21 mouse cellular contexts compared by ENCODE assay signal in genomic region chr16:62356349-62356748, GRCm38 (mm10).
DNase-seq lines count a peak whose midpoint lies in the region; ATAC-seq and TF ChIP-seq lines count a peak whose summit lies in the region.
"Had no signal": no experiment of that assay in that cellular context is flagged by ENCODE, and none has a peak within 500 bp of the region (broad histone marks: within the 10 kb centered on the region; RNA-seq: fewer than 3 reads in every experiment).

No protein-coding gene starts in this region.

- H3K9me3 ChIP-seq in neural tube, embryonic 11.5 days (ENCODE audit: control insufficient read depth, low read length), result no peaks in the 10 kb centered on the region
- H3K9me3 ChIP-seq in hindbrain, embryonic 12.5 days (replicated peaks), result no peaks in the 10 kb centered on the region
- no peaks in the 10 kb centered on the region for H3K9me3 ChIP-seq in midbrain, embryonic 14.5 days (ENCODE audit: control insufficient read depth, low read length)
- H3K9me3 ChIP-seq in neural tube, embryonic 15.5 days (replicated peaks), result no peaks in the 10 kb centered on the region
- H3K9me3 ChIP-seq: embryonic facial prominence, embryonic 12.5 days; heart, embryonic 15.5 days; limb, embryonic 10.5 days had no signal

- peak; percentile 42; the same call in 1 of the 2 replicates for ATAC-seq in neural tube, embryonic 11.5 days (ENCODE audit: insufficient read depth, low FRiP score, low TSS enrichment)
- no peak; the same call in none of the 2 replicates for ATAC-seq in hindbrain, embryonic 12.5 days (ENCODE audit: low FRiP score)
- ATAC-seq in midbrain, embryonic 14.5 days (ENCODE audit: low FRiP score, low TSS enrichment), result no peak
- no peak for ATAC-seq in neural tube, embryonic 15.5 days (ENCODE audit: low FRiP score)
- ATAC-seq: intestine, embryonic 16.5 days had no signal

- no peaks in the 10 kb centered on the region for H3K36me3 ChIP-seq in neural tube, embryonic 11.5 days (ENCODE audit: control insufficient read depth, insufficient read depth, low read length)
- H3K36me3 ChIP-seq in hindbrain, embryonic 12.5 days, result no peaks in the 10 kb centered on the region
- H3K36me3 ChIP-seq in midbrain, embryonic 14.5 days (ENCODE audit: control insufficient read depth, insufficient read depth, low read length), result no peaks in the 10 kb centered on the region
- no peaks in the 10 kb centered on the region for H3K36me3 ChIP-seq in neural tube, embryonic 15.5 days
- H3K36me3 ChIP-seq: embryonic facial prominence, embryonic 12.5 days; heart, embryonic 15.5 days; limb, embryonic 10.5 days had no signal

- no peak overlapping the region for H3K27ac ChIP-seq in neural tube, embryonic 11.5 days (ENCODE audit: low read depth, low read length)
- H3K27ac ChIP-seq in hindbrain, embryonic 12.5 days, result no peak overlapping the region
- no peak overlapping the region for H3K27ac ChIP-seq in midbrain, embryonic 14.5 days (replicated peaks; ENCODE audit: low read depth, low read length)
- H3K27ac ChIP-seq in neural tube, embryonic 15.5 days (replicated peaks), result no peak overlapping the region
- no peak overlapping the region for H3K27ac ChIP-seq in layer of hippocampus, adult 2 months
- H3K27ac ChIP-seq: embryonic facial prominence, embryonic 12.5 days; heart, embryonic 15.5 days; limb, embryonic 10.5 days had no signal

- H3K27me3 ChIP-seq in neural tube, embryonic 11.5 days (ENCODE audit: control insufficient read depth, insufficient read depth, low read length), result no peaks in the 10 kb centered on the region
- no peaks in the 10 kb centered on the region for H3K27me3 ChIP-seq in hindbrain, embryonic 12.5 days
- no peaks in the 10 kb centered on the region for H3K27me3 ChIP-seq in midbrain, embryonic 14.5 days (ENCODE audit: control insufficient read depth, insufficient read depth, low read length)
- H3K27me3 ChIP-seq in neural tube, embryonic 15.5 days (replicated peaks), result no peaks in the 10 kb centered on the region
- H3K27me3 ChIP-seq: embryonic facial prominence, embryonic 12.5 days; heart, embryonic 15.5 days had no signal

- no peak for DNase-seq in neural tube, embryonic 11.5 days (ENCODE audit: low spot score)
- DNase-seq in neural tube, embryonic 10.5 days (ENCODE audit: extremely low spot score, low spot score), result no peak
- no peak for DNase-seq in midbrain, embryonic 14.5 days
- DNase-seq in cerebellum, adult 11-12 months, result no peak
- DNase-seq in layer of hippocampus, adult 2 months (ENCODE audit: low spot score in 2 of 2), result no peak
- DNase-seq in embryo, embryonic 10 days (ENCODE audit: low spot score), result no peak
- DNase-seq: adrenal gland, adult 8-10 months; B cell, adult 2 months; cerebellum, adult 18-20 months; cerebellum, postnatal 14 days; kidney, adult 9 months; kidney, postnatal 36 days; liver; lung, postnatal 10 days; thymus, postnatal 14 days had no signal

- H3K4me2 ChIP-seq in neural tube, embryonic 11.5 days (ENCODE audit: low read depth), result no peak overlapping the region
- peak overlapping the region; percentile 34 for H3K4me2 ChIP-seq in hindbrain, embryonic 12.5 days (replicated peaks)
- H3K4me2 ChIP-seq in midbrain, embryonic 14.5 days (ENCODE audit: low read length), result peak overlapping the region; percentile 43
- peak overlapping the region; percentile 34; the same call in 1 of the 2 replicates for H3K4me2 ChIP-seq in neural tube, embryonic 15.5 days
- H3K4me2 ChIP-seq: embryonic facial prominence, embryonic 12.5 days; heart, embryonic 15.5 days had no signal

- H3K4me1 ChIP-seq in neural tube, embryonic 11.5 days (ENCODE audit: control insufficient read depth, insufficient read depth, low read length), result no peaks in the 10 kb centered on the region
- peaks cover 5% of the 10 kb centered on the region; the same call in 1 of the 2 replicates for H3K4me1 ChIP-seq in hindbrain, embryonic 12.5 days
- H3K4me1 ChIP-seq in midbrain, embryonic 14.5 days (ENCODE audit: control insufficient read depth, insufficient read depth, low read length), result 0 out of 2 replicates have a peak, but pooled peaks cover 7% of the 10 kb centered on the region
- peaks cover 6% of the 10 kb centered on the region; the same call in 1 of the 2 replicates for H3K4me1 ChIP-seq in neural tube, embryonic 15.5 days
- H3K4me1 ChIP-seq: embryonic facial prominence, embryonic 12.5 days; heart, embryonic 15.5 days; limb, embryonic 10.5 days had no signal

- no peak overlapping the region for H3K4me3 ChIP-seq in neural tube, embryonic 11.5 days (ENCODE audit: low read depth, low read length)
- H3K4me3 ChIP-seq in hindbrain, embryonic 12.5 days, result no peak overlapping the region
- H3K4me3 ChIP-seq in midbrain, embryonic 14.5 days (replicated peaks; ENCODE audit: low read depth, low read length), result no peak overlapping the region
- H3K4me3 ChIP-seq in neural tube, embryonic 15.5 days (replicated peaks), result no peak overlapping the region
- no peak overlapping the region for H3K4me3 ChIP-seq in layer of hippocampus, adult 2 months
- H3K4me3 ChIP-seq: embryonic facial prominence, embryonic 12.5 days; heart, embryonic 15.5 days; limb, embryonic 10.5 days had no signal

- WGBS in neural tube, embryonic 11.5 days, result 78% methylated on average over 3 of the region's 3 CpGs
- 80% methylated on average over 3 of the region's 3 CpGs for WGBS in hindbrain, embryonic 12.5 days
- 73% methylated on average over 3 of the region's 3 CpGs for WGBS in midbrain, embryonic 14.5 days
- WGBS in neural tube, embryonic 15.5 days, result 72% methylated on average over 3 of the region's 3 CpGs

- no peak for TF ChIP-seq CTCF in layer of hippocampus, adult 2 months (conservative IDR thresholded peaks at IDR 0.05)

- H3K9ac ChIP-seq in neural tube, embryonic 11.5 days (ENCODE audit: low read length), result no peak overlapping the region
- no peak overlapping the region for H3K9ac ChIP-seq in hindbrain, embryonic 12.5 days
- H3K9ac ChIP-seq in midbrain, embryonic 14.5 days (replicated peaks; ENCODE audit: low read length), result no peak overlapping the region
- no peak overlapping the region for H3K9ac ChIP-seq in neural tube, embryonic 15.5 days (replicated peaks)
- H3K9ac ChIP-seq: embryonic facial prominence, embryonic 12.5 days; heart, embryonic 15.5 days had no signal
